Mouse (Mus musculus) limb, embryonic 14.5 days (tissue): ENCODE data around the gene Pigl. TPM values are rescaled to one million over a fixed set of nuclear protein-coding genes. Genes with fewer than 3 reads are reported as not detected.

Experiments
- ATAC-seq: fragments of 200-750 bp; cut with Nextera tagmentation; 2 replicates; pipeline ENCODE4 v1.8.0; 2017; ENCODE audit warnings: low read depth, moderate number of reproducible peaks, moderate TSS enrichment; ENCODE audit not compliant: low FRiP score
- DNase-seq: peaks from one replicate; pipeline ENCODE4 v3.0.0-alpha.2; 2015; ENCODE audit warnings: low spot score
- H3K27ac ChIP-seq: fragments of 300-500 bp; sonication (generic); replicated peaks from 2 replicates; pipeline ENCODE4 v1.5.1; 2014; ENCODE audit warnings: low read depth, mild to moderate bottlenecking, low read length, moderate library complexity, mixed read lengths
- H3K27me3 ChIP-seq: fragments of 300-500 bp; sonication (generic); 2 replicates; pipeline ENCODE4 v1.6.1; 2014; ENCODE audit warnings: low read length, mixed read lengths; ENCODE audit not compliant: control insufficient read depth, insufficient read depth
- H3K36me3 ChIP-seq: fragments of 300-500 bp; sonication (generic); 2 replicates; pipeline ENCODE4 v1.6.1; 2014; ENCODE audit warnings: mild to moderate bottlenecking, low read length, moderate library complexity, mixed read lengths; ENCODE audit not compliant: control insufficient read depth, insufficient read depth
- H3K4me1 ChIP-seq: fragments of 300-500 bp; sonication (generic); 2 replicates; pipeline ENCODE4 v1.6.1; 2014; ENCODE audit warnings: antibody characterized with exemption, low read length, mixed read lengths; ENCODE audit not compliant: control insufficient read depth, insufficient read depth
- H3K4me2 ChIP-seq: fragments of 300-500 bp; sonication (generic); replicated peaks from 2 replicates; pipeline ENCODE4 v1.6.1; 2014; ENCODE audit warnings: low read depth, mild to moderate bottlenecking, low read length, moderate library complexity; ENCODE audit not compliant: severe bottlenecking
- H3K4me3 ChIP-seq: fragments of 300-500 bp; sonication (generic); replicated peaks from 2 replicates; pipeline ENCODE4 v1.5.1; 2014; ENCODE audit warnings: low read length
- H3K9ac ChIP-seq: fragments of 300-500 bp; sonication (generic); 2 replicates; pipeline ENCODE4 v1.6.1; 2014; ENCODE audit warnings: mild to moderate bottlenecking, low read depth, low read length, moderate library complexity; ENCODE audit not compliant: severe bottlenecking
- H3K9me3 ChIP-seq: fragments of 300-500 bp; sonication (generic); 2 replicates; pipeline ENCODE4 v1.6.1; 2016; ENCODE audit warnings: low read length; ENCODE audit not compliant: control insufficient read depth
- POLR2A ChIP-seq: fragments of 200-500 bp; IDR thresholded peaks from 2 replicates; pipeline ENCODE4 v1.8.0; 2012; ENCODE audit warnings: inconsistent platforms, mild to moderate bottlenecking, moderate library complexity, borderline replicate concordance; ENCODE audit not compliant: insufficient read depth, insufficient read length; ENCODE audit errors: extremely low read depth
- WGBS: fragments of 180-500 bp; shearing (Covaris S2); extraction: QIAGEN DNeasy Blood & Tissue Kit; methylation state at CpG from one replicate; pipeline ENCODE4 v1.1.7; 2014; 5-methylcytosine and 5-hydroxymethylcytosine counted together
- polyA plus RNA-seq, 2 experiments: library from polyadenylated mRNA; depleted of rRNA in 1 of 2; stranded (reverse) in 1 of 2; unstranded in 1 of 2; fragments of >200 nt; fragmentation: Nextera tagmentation in 1 of 2; extraction: Ambion mirVana in 1 of 2; gene quantifications; 2 replicates each; pipeline versions ENCODE4 v1.2.1 to v1.2.3; 2012 to 2014

Gene Pigl
- polyA plus RNA-seq, 2 experiments: 7.9 to 9.7 TPM

- Histone ChIP-seq H3K36me3 (no peaks in the 10 kb centered on the region), H3K9ac (no peak overlapping the region), H3K27me3 (no peaks in the 10 kb centered on the region), H3K9me3 (no peaks in the 10 kb centered on the region), H3K4me1 (no peaks in the 10 kb centered on the region), H3K4me3 (no peak overlapping the region), H3K4me2 (no peak overlapping the region), H3K27ac (no peak overlapping the region)
- ATAC-seq: no peak
- 87% methylated on average over 5 of the region's 5 CpGs for WGBS
- DNase-seq: no peak
- TF ChIP-seq POLR2A: no peak
Measured at GRCm38 (mm10) chr11:62510956-62511355, 52.7 kb downstream of the Pigl start.

- no peak for TF ChIP-seq POLR2A
- H3K4me2 ChIP-seq: no peak overlapping the region
- H3K27me3 ChIP-seq: no peaks in the 10 kb centered on the region
- no peaks in the 10 kb centered on the region for H3K9me3 ChIP-seq
- H3K4me1 ChIP-seq: no peaks in the 10 kb centered on the region
- ATAC-seq: no peak
- WGBS: 76% methylated on average over 13 of the region's 13 CpGs
- no peak overlapping the region for H3K27ac ChIP-seq
- no peak for DNase-seq
- no peak overlapping the region for H3K4me3 ChIP-seq
- H3K36me3 ChIP-seq: no peaks in the 10 kb centered on the region
- no peak overlapping the region for H3K9ac ChIP-seq
Measured at GRCm38 (mm10) chr11:62511444-62512202, 53.4 kb downstream of the Pigl start.

DNA sequence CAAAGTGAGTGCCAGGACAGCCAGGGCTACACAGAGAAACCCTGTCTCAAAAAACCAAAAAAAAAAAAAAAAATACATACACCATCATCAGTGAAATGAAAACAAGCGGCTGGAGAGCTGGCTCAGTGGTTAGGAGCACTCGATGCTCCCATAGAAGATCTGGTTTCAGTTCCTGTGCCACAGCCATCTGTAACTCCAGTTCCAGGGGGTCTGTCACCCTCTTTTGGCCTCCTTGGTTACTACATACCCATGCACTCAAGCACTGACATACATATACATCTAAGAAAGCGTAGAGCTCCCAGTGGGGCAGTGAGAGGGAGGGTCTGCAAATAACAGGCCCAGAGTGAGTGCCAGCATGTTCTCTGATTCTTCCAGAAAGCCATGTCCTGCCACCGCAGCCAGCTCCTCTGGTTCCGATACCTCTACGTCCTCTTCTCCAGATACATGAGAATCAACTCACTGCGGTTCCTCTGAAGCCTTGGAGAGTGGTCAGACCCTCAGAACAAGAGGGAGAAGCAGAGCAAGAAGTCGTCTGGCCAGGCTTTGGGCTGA is 54.3 kb downstream of the Pigl start:
- WGBS: 85% methylated on average over 8 of the region's 8 CpGs
- Histone ChIP-seq H3K4me1 (no peaks in the 10 kb centered on the region), H3K27ac (no peak overlapping the region), H3K4me2 (no peak overlapping the region), H3K9ac (no peak overlapping the region), H3K27me3 (no peaks in the 10 kb centered on the region), H3K9me3 (no peaks in the 10 kb centered on the region), H3K4me3 (no peak overlapping the region), H3K36me3 (no peaks in the 10 kb centered on the region)
- TF ChIP-seq POLR2A: no peak
- ATAC-seq: no peak
- DNase-seq: no peak

- TF ChIP-seq POLR2A: no peak
- ATAC-seq (no peak), DNase-seq (no peak)
- Histone ChIP-seq H3K4me2 (no peak overlapping the region), H3K4me1 (no peaks in the 10 kb centered on the region), H3K4me3 (no peak overlapping the region), H3K27me3 (no peaks in the 10 kb centered on the region), H3K27ac (no peak overlapping the region), H3K9ac (no peak overlapping the region), H3K9me3 (no peaks in the 10 kb centered on the region), H3K36me3 (no peaks in the 10 kb centered on the region)
- WGBS: 77% methylated on average over 6 of the region's 6 CpGs
Measured at GRCm38 (mm10) chr11:62513311-62513710, 55.1 kb downstream of the Pigl start.

GRCm38 (mm10) chr11:62518991-62519390 is 60.7 kb downstream of the Pigl start:
- WGBS: 26% methylated on average over 2 of the region's 2 CpGs
- Histone ChIP-seq H3K27me3 (no peaks in the 10 kb centered on the region), H3K4me2 (no peak overlapping the region), H3K4me3 (no peak overlapping the region), H3K9ac (0 out of 2 replicates have a peak overlapping the region, but pooled peaks have one; percentile 9), H3K36me3 (no peaks in the 10 kb centered on the region), H3K4me1 (no peaks in the 10 kb centered on the region), H3K27ac (no peak overlapping the region), H3K9me3 (no peaks in the 10 kb centered on the region)
- DNase-seq: no peak
- peak; percentile 68 for ATAC-seq
- no peak for TF ChIP-seq POLR2A
